Mouse (Mus musculus) adrenal gland, postnatal 10 days (tissue): Measurements from ENCODE around the gene Ifna15. TPM values are rescaled to one million over a fixed set of nuclear protein-coding genes. Genes with fewer than 3 reads are reported as not detected.
"Not testable (repeated sequence)": the region's sequence is repeated elsewhere in the genome, so short reads cannot be mapped to it uniquely, and the experiment has no call there.

Source experiments
- DNase-seq: peaks from one replicate; pipeline ENCODE4 v3.0.0; 2021; ENCODE audit warnings: mixed read lengths
- long read RNA-seq, 2 experiments: library from polyadenylated mRNA; stranded (forward); transcript quantifications; one replicate each; pipeline ENCODE4 v2.0.0; 2021
- total RNA-seq, 2 experiments: library from RNA; stranded (reverse); gene quantifications; 2 replicates each; pipeline ENCODE4 v1.2.3; 2021

Gene Ifna15
- total RNA-seq, result not detected
- long read RNA-seq, experiment 1, result 0 reads
- long read RNA-seq, experiment 2, result 0 reads

- DNase-seq, result not testable (repeated sequence)
These were observed at the start of gene Ifna15 for GRCm38 (mm10) chr4:88558145-88558544. Ifna15 (minus strand) TSS chr4:88558245.

- DNase-seq, result no peak
These were observed 45.2 kb upstream of the Ifna15 start, which contains the start of gene Ifna12 for GRCm38 (mm10) chr4:88603276-88603675. Ifna12 (minus strand) TSS chr4:88603376.

GRCm38 (mm10) chr4:88592285-88592684 is 34.2 kb upstream of the Ifna15 start, which contains the start of gene Ifna9:
Ifna9 (minus strand) TSS chr4:88592385.
- no peak for DNase-seq

- no peak for DNase-seq
These were observed 13.7 kb upstream of the Ifna15 start, which contains the start of gene Ifna14 for GRCm38 (mm10) chr4:88571698-88572097. Ifna14 (minus strand) TSS chr4:88571798.

GRCm38 (mm10) chr4:88561791-88562190 is 3.7 kb upstream of the Ifna15 start:
- DNase-seq, result no peak

- peak; percentile 87 for DNase-seq
These were observed 7.7 kb downstream of the Ifna15 start for GRCm38 (mm10) chr4:88550161-88550945.

GRCm38 (mm10) chr4:88547986-88548385 is 10.1 kb downstream of the Ifna15 start:
- no peak for DNase-seq

GRCm38 (mm10) chr4:88543649-88544234 is 14.3 kb downstream of the Ifna15 start:
- DNase-seq, result no peak

- DNase-seq, result peak; percentile 40
These were observed 20.7 kb downstream of the Ifna15 start for GRCm38 (mm10) chr4:88537328-88537727.

GRCm38 (mm10) chr4:88536640-88537039 is 21.4 kb downstream of the Ifna15 start:
- DNase-seq, result peak; percentile 72

GRCm38 (mm10) chr4:88535742-88536141 is 22.3 kb downstream of the Ifna15 start:
- no peak for DNase-seq

- DNase-seq, result no peak
These were observed 23.1 kb downstream of the Ifna15 start for GRCm38 (mm10) chr4:88534903-88535302.

GRCm38 (mm10) chr4:88533499-88533898 is 24.5 kb downstream of the Ifna15 start:
- no peak for DNase-seq

- DNase-seq, result no peak
These were observed 27.2 kb downstream of the Ifna15 start for GRCm38 (mm10) chr4:88530892-88531291.

- no peak for DNase-seq
These were observed 27.8 kb downstream of the Ifna15 start for GRCm38 (mm10) chr4:88530271-88530670.

GRCm38 (mm10) chr4:88526379-88527049 is 31.5 kb downstream of the Ifna15 start:
- DNase-seq, result no peak

- no peak for DNase-seq
These were observed 32.7 kb downstream of the Ifna15 start for GRCm38 (mm10) chr4:88525393-88525792.

- DNase-seq, result peak; percentile 64
These were observed 34.8 kb downstream of the Ifna15 start for GRCm38 (mm10) chr4:88523241-88523640.

- DNase-seq, result no peak
These were observed 35.4 kb downstream of the Ifna15 start, which contains the start of gene Ifnb1 for GRCm38 (mm10) chr4:88522674-88523073. Ifnb1 (minus strand) TSS chr4:88522774.

- no peak for DNase-seq
These were observed 40.1 kb downstream of the Ifna15 start for GRCm38 (mm10) chr4:88517957-88518356.

GRCm38 (mm10) chr4:88515711-88516211 is 42.3 kb downstream of the Ifna15 start:
- DNase-seq, result peak; percentile 48

- no peak for DNase-seq
These were observed 42.8 kb downstream of the Ifna15 start for GRCm38 (mm10) chr4:88515250-88515649.

GRCm38 (mm10) chr4:88514403-88514802 is 43.6 kb downstream of the Ifna15 start:
- DNase-seq, result peak; percentile 74
